Mouse (Mus musculus) lung, embryonic 14.5 days (tissue): ENCODE measurements around the gene Ndufa7. TPM values are rescaled to one million over a fixed set of nuclear protein-coding genes. Genes with fewer than 3 reads are reported as not detected.
A peak's percentile ranks its signal among the peaks of the same experiment; 100 is the strongest.

Experiments
- ATAC-seq: fragments of 200-750 bp; cut with Nextera tagmentation; 2 replicates; pipeline ENCODE4 v1.8.0; 2017; ENCODE audit warnings: mild to moderate bottlenecking, moderate TSS enrichment, moderate library complexity; ENCODE audit not compliant: insufficient read depth
- DNase-seq: peaks from one replicate; pipeline ENCODE4 v3.0.0-alpha.2; 2015
- H3K27ac ChIP-seq: fragments of 300-500 bp; sonication (generic); 2 replicates; pipeline ENCODE4 v1.5.1; 2014; ENCODE audit warnings: low read depth, mild to moderate bottlenecking, moderate library complexity
- H3K27me3 ChIP-seq: fragments of 300-500 bp; sonication (generic); 2 replicates; pipeline ENCODE4 v1.6.1; 2014; ENCODE audit warnings: low read length, control low read depth; ENCODE audit not compliant: insufficient read depth
- H3K36me3 ChIP-seq: fragments of 300-500 bp; sonication (generic); 2 replicates; pipeline ENCODE4 v1.6.1; 2014; ENCODE audit warnings: control low read depth; ENCODE audit not compliant: insufficient read depth
- H3K4me1 ChIP-seq: fragments of 300-500 bp; sonication (generic); 2 replicates; pipeline ENCODE4 v1.6.1; 2014; ENCODE audit warnings: antibody characterized with exemption, control low read depth; ENCODE audit not compliant: insufficient read depth
- H3K4me2 ChIP-seq: fragments of 300-500 bp; sonication (generic); 2 replicates; pipeline ENCODE4 v1.6.1; 2014; ENCODE audit warnings: mild to moderate bottlenecking
- H3K4me3 ChIP-seq: fragments of 300-500 bp; sonication (generic); 2 replicates; pipeline ENCODE4 v1.5.1; 2014; ENCODE audit warnings: low read depth, low read length
- H3K9ac ChIP-seq: fragments of 300-500 bp; sonication (generic); 2 replicates; pipeline ENCODE4 v1.6.1; 2014
- H3K9me3 ChIP-seq: fragments of 300-500 bp; sonication (generic); 2 replicates; pipeline ENCODE4 v1.6.1; 2016; ENCODE audit warnings: low read depth, low read length, control low read depth
- CTCF ChIP-seq: IDR thresholded peaks from 2 replicates; pipeline ENCODE4 v1.5.1; 2016; ENCODE audit warnings: antibody characterized with exemption, low read depth
- WGBS: fragments of 180-500 bp; shearing (Covaris S2); extraction: QIAGEN DNeasy Blood & Tissue Kit; methylation state at CpG from one replicate; pipeline ENCODE4 v1.1.7; 2014; 5-methylcytosine and 5-hydroxymethylcytosine counted together
- polyA plus RNA-seq: library from polyadenylated mRNA; unstranded; fragments of >200 nt; fragmentation: Nextera tagmentation; extraction: Ambion mirVana; gene quantifications from 2 replicates; pipeline ENCODE4 v1.2.1, GENCODE M21; 2014

Gene Ndufa7
- 470 and 474 TPM in 2 replicates for polyA plus RNA-seq

DNA sequence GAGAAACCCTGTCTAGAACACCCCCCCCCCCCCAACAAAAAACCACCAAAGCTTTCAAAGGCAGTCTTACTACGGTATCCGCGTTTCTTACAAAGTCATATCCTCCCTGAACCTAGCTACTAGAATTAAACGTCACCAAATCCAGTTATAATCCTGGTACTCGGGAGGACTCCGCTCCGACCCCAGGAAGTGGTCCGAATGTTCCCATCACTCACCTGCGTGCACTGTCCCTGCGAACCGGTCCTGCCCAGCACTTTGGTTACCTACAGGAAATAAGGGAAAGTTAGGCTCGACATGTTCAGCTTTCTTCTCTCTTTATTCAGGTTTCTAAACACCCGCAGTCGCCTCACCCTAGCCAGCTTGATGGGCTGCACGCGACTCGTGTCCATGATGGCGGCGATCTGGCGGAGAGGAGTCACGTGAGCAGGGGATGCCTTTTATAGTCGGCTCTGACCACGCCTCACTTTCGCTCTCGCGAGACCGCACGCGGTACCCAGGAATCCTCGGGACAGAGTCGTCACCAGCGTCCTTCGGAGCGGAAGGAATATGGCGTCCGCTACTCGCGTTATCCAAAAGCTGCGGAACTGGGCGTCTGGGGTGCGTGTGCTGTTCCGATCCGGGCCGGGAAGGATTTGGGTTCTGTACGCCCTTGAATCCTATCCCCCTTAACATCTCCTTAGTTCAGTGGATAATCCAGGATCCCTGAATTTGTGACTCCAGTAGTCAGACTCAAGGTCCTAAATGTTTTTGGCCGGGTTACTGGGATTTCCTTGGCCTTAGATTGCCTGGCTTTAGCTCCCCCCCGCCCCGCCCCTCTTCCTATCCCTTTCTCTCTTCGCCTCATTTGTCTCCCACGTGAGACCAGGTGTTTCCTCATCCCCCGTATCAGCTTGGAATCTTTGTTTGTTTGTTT is at the start of gene Ndufa7, which contains the start of gene Rps28:
TSS of gene Ndufa7 (plus strand) at position 489 of the 913 bp plus-strand sequence.
TSS of gene Rps28 (minus strand) at position 479 of the 913 bp plus-strand sequence.
- under 1% methylated on average over 51 of the region's 51 CpGs for WGBS
- ATAC-seq (peak; percentile 95), DNase-seq (peak; percentile 99)
- Histone ChIP-seq H3K4me2 (peak within 1 kb of the TSS; percentile 88), H3K27me3 (no peaks in the 10 kb centered on the region), H3K9me3 (no peaks in the 10 kb centered on the region), H3K36me3 (peaks cover 55% of the 10 kb centered on the region), H3K4me1 (no peaks in the 10 kb centered on the region), H3K27ac (peak within 1 kb of the TSS; percentile 88), H3K4me3 (peak within 1 kb of the TSS; percentile 74), H3K9ac (peak within 1 kb of the TSS; percentile 92)
- TF ChIP-seq CTCF: no peak

DNA sequence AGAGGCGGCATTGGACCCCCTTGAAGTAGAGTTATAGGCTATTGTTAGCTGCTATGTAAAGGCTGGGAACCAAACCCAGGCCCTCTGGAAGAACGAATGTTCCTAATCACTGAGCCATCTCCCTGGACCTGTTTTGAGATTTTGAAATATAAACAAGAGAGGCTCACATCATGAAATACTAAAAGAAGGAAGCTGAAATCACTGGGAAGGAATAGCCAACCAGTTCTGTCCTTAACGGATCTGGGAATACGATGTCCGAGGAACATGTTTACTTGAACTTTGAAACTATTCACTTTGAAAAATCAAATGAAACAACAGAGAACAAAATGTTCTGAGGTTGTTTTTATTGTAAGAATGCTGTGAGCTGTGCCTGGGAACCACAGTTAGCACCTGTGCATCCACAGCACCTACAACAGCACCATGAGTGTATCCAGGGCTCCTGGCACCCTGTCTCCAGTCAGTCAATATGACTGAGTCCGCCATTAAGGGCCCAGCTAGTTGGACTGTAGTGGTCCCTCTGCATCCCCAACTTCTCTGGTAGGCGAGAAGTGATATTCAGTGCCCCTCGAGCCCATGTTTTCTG is 49.7 kb upstream of the Ndufa7 start:
- Histone ChIP-seq H3K4me2 (no peak overlapping the region), H3K4me3 (no peak overlapping the region), H3K27ac (no peak overlapping the region), H3K36me3 (peaks cover 44% of the 10 kb centered on the region), H3K9me3 (no peaks in the 10 kb centered on the region), H3K9ac (no peak overlapping the region), H3K4me1 (peaks cover 9% of the 10 kb centered on the region), H3K27me3 (no peaks in the 10 kb centered on the region)
- 85% methylated on average over 8 of the region's 8 CpGs for WGBS
- no peak for TF ChIP-seq CTCF
- ATAC-seq (no peak), DNase-seq (no peak)

DNA sequence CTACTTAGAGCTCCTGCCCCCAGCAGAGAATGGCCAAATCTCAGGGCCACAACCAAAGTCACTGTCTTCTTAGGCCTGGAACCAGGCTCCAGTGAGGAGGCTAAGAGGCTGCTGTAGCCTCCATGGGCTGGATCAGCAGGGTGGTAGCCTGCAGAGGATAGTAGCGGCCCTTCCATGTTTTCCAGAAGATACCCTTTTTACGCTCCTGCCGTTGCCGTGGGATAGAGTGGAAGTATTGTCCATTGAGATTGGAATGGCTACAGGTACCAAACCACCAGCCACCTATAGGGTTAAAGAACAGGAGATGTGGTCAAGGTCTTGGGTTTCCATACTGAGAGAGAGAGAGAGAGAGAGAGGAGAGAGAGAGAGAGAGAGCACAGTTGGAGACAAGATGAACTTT is 49.1 kb upstream of the Ndufa7 start:
- H3K4me2 ChIP-seq: no peak overlapping the region
- H3K4me3 ChIP-seq: no peak overlapping the region
- H3K4me1 ChIP-seq: peaks cover 12% of the 10 kb centered on the region
- no peaks in the 10 kb centered on the region for H3K27me3 ChIP-seq
- H3K27ac ChIP-seq: no peak overlapping the region
- H3K9me3 ChIP-seq: no peaks in the 10 kb centered on the region
- WGBS: 92% methylated on average over 4 of the region's 4 CpGs
- no peak for ATAC-seq
- DNase-seq: no peak
- TF ChIP-seq CTCF: no peak
- no peak overlapping the region for H3K9ac ChIP-seq
- H3K36me3 ChIP-seq: peaks cover 44% of the 10 kb centered on the region

DNA sequence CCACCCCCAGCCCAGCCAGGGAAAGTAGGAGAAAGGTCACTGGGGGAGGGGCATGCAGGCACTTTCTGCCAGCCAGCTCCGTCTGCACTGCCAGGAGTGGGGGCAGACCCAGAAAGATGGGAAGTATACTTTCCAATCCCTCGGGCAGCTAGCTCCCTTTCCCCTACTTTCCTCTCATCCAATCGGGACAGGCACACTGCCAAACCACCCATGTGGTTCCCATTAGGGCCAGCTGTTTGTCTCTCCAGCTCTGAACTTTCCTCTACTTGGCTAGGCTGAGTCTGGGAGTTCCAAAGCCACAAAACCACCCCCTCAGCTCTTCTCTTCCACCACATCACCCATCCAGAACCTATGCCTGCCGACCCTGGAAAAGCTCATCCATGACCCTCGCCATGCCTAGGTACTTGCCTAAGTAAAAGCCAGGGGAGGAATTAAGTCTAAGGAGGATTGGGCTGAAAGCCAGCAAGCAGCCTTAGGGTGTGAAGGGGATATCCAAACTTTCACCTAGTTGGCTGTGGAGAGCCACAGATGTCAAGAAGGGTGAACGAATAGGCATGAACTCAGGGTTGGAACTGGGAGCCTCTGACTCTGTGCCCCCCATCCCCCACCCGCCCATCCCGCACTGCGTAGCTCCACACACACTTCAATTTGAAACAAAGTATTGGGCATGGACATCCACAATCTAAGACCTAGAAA is 45.0 kb upstream of the Ndufa7 start:
- no peak for TF ChIP-seq CTCF
- Histone ChIP-seq H3K27ac (peak overlapping the region; percentile 88), H3K9me3 (no peaks in the 10 kb centered on the region), H3K27me3 (no peaks in the 10 kb centered on the region), H3K9ac (peak overlapping the region; percentile 50), H3K4me3 (peak overlapping the region; percentile 52), H3K4me1 (peaks cover 37% of the 10 kb centered on the region), H3K4me2 (peak overlapping the region; percentile 76), H3K36me3 (peaks cover 43% of the 10 kb centered on the region)
- 33% methylated on average over 9 of the region's 9 CpGs for WGBS
- ATAC-seq (peak; percentile 89), DNase-seq (peak; percentile 98)

- peaks cover 37% of the 10 kb centered on the region for H3K4me1 ChIP-seq
- no peaks in the 10 kb centered on the region for H3K27me3 ChIP-seq
- H3K4me3 ChIP-seq: peak overlapping the region; percentile 52
- peak overlapping the region; percentile 50; the same call in 1 of the 2 replicates for H3K9ac ChIP-seq
- H3K4me2 ChIP-seq: peak overlapping the region; percentile 76
- H3K27ac ChIP-seq: peak overlapping the region; percentile 88
- TF ChIP-seq CTCF: no peak
- peaks cover 38% of the 10 kb centered on the region for H3K36me3 ChIP-seq
- no peaks in the 10 kb centered on the region for H3K9me3 ChIP-seq
- peak; percentile 46 for DNase-seq
- no peak; the same call in 1 of the 2 replicates for ATAC-seq
- 67% methylated on average over 5 of the region's 5 CpGs for WGBS
Measured at GRCm38 (mm10) chr17:33779967-33780295, 44.4 kb upstream of the Ndufa7 start.

DNA sequence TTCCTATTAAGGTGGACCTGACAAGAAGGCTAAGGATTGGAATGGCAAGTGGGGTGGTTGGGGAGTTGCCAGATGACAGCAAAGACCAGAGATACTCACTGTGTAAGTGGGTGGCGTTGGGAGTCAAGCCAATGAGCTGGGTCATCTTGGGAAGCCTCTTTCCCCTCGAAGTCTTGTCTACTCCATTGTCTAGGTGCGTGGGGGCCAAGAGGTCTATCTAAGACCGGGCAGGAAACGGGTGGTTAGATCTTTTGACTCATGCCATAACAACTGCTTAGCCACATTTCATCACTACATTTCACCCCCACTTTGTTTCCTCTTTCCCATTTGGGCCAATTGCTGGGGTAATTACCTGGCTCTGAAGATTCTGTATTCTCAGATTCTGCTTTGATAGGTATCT is 43.9 kb upstream of the Ndufa7 start:
- Histone ChIP-seq H3K9ac (peak overlapping the region; percentile 50), H3K9me3 (no peaks in the 10 kb centered on the region), H3K36me3 (peaks cover 33% of the 10 kb centered on the region), H3K4me1 (peaks cover 37% of the 10 kb centered on the region), H3K27ac (peak overlapping the region; percentile 88), H3K27me3 (no peaks in the 10 kb centered on the region), H3K4me2 (peak overlapping the region; percentile 76), H3K4me3 (peak overlapping the region; percentile 52)
- ATAC-seq (no peak), DNase-seq (no peak)
- no peak for TF ChIP-seq CTCF
- 68% methylated on average over 5 of the region's 5 CpGs for WGBS
